Mouse (Mus musculus): ENCODE results near the gene Kbtbd12. TPM values are rescaled to one million over a fixed set of nuclear protein-coding genes. Genes with fewer than 3 reads are reported as not detected.

Gene Kbtbd12
- polyA plus RNA-seq, 1 experiment from 2014 or later: 0.32 TPM

DNA sequence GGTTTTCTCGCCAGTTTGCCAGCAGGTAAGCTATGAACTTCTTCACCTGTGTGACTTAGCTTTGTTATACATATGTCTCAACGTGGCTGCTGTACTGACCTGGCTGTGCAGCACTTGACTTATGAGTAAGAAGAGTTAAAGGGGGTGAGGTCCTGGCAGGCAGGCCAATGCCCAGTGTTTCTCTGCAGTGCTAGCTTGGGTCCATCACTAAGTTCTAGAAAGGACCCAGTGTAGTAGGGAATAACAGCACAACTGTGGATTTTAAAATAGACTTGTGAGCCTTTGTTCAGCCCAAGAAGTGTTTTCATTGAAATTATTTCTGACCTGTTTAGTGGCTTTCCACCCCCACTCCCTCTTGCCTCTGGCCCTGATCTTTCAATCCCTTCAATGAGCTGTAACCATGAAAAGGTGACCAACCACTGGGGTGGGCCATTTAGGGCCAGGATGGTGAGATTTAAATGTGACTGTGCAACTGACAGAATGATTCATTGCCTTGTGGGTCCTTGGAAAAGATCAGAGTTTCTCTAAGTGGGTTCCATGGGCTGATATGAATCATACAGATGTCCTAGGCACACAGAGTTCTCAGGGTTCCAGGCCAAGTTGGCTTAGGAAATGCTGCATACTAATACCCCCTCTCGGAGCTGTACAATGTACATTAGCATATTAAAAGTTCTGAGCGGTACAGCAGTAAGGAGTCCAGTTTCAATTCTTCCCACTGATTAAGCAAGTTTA is 10.0 kb upstream of the Kbtbd12 start:
- ATAC-seq: no peak
- Histone ChIP-seq H3K27me3 (replicated peaks; ENCODE audit: control insufficient read depth, insufficient read depth, low read length) (no peaks in the 10 kb centered on the region), H3K36me3 (ENCODE audit: control insufficient read depth, insufficient read depth, low read length) (no peaks in the 10 kb centered on the region), H3K4me3 (ENCODE audit: low read length) (no peak overlapping the region), H3K4me1 (ENCODE audit: control insufficient read depth, insufficient read depth, low read length) (no peaks in the 10 kb centered on the region), H3K27ac (ENCODE audit: low read length) (no peak overlapping the region), H3K9me3 (ENCODE audit: control insufficient read depth, low read length) (no peaks in the 10 kb centered on the region), H3K4me2 (ENCODE audit: low read depth, low read length) (no peak overlapping the region), H3K9ac (ENCODE audit: low read depth, low read length) (no peak overlapping the region)
- 84% methylated on average over 4 of the region's 4 CpGs for WGBS

GRCm38 (mm10) chr6:88644786-88645185 is 7.0 kb upstream of the Kbtbd12 start:
- H3K9ac ChIP-seq (ENCODE audit: low read depth, low read length): no peak overlapping the region
- H3K27ac ChIP-seq (ENCODE audit: low read length): no peak overlapping the region
- WGBS: 72% methylated on average over 4 of the region's 4 CpGs
- no peak overlapping the region for H3K4me3 ChIP-seq (ENCODE audit: low read length)
- H3K9me3 ChIP-seq (ENCODE audit: control insufficient read depth, low read length): no peaks in the 10 kb centered on the region
- H3K27me3 ChIP-seq (replicated peaks; ENCODE audit: control insufficient read depth, insufficient read depth, low read length): no peaks in the 10 kb centered on the region
- H3K36me3 ChIP-seq (ENCODE audit: control insufficient read depth, insufficient read depth, low read length): no peaks in the 10 kb centered on the region
- no peak overlapping the region for H3K4me2 ChIP-seq (ENCODE audit: low read depth, low read length)
- ATAC-seq: no peak
- 0 out of 2 replicates have a peak, but pooled peaks cover 2% of the 10 kb centered on the region for H3K4me1 ChIP-seq (ENCODE audit: control insufficient read depth, insufficient read depth, low read length)

DNA sequence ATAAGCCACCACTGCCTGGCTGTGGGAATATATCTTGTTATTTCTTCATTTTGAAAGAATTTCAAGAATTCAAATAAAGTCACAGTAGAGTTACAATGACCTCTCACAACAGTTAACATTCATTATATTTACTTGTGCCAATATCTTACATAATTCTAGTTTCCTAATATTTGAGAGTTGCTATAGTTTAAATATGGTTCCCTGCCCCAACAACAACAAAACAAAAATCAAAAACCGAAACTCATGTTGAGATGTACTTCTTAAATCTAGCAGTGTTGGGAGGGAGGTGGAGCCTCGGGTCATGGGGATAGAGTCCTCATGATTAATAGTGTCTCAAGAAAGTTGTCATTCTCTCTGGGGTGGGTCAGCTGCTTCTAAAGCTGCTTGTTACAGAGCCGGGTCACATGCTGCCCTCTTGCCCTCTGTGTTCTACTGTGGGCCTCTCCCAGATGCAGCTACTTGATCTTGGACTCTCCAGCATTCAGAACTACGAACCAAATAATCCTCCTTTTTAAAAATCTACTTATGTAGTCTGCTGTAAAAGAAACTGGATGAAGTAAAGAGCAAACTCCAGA is 3.7 kb upstream of the Kbtbd12 start:
- Histone ChIP-seq H3K4me2 (ENCODE audit: low read depth, low read length) (no peak overlapping the region), H3K9ac (ENCODE audit: low read depth, low read length) (no peak overlapping the region), H3K4me1 (ENCODE audit: control insufficient read depth, insufficient read depth, low read length) (0 out of 2 replicates have a peak, but pooled peaks cover 5% of the 10 kb centered on the region), H3K9me3 (ENCODE audit: control insufficient read depth, low read length) (peaks cover 4% of the 10 kb centered on the region; the same call in 1 of the 2 replicates), H3K27ac (ENCODE audit: low read length) (no peak overlapping the region), H3K4me3 (ENCODE audit: low read length) (no peak overlapping the region), H3K27me3 (replicated peaks; ENCODE audit: control insufficient read depth, insufficient read depth, low read length) (no peaks in the 10 kb centered on the region), H3K36me3 (ENCODE audit: control insufficient read depth, insufficient read depth, low read length) (no peaks in the 10 kb centered on the region)
- ATAC-seq: peak; percentile 81
- 58% methylated on average over 4 of the region's 4 CpGs for WGBS

GRCm38 (mm10) chr6:88640331-88640730 is 2.6 kb upstream of the Kbtbd12 start:
- Histone ChIP-seq H3K4me3 (ENCODE audit: low read length) (no peak overlapping the region), H3K4me1 (ENCODE audit: control insufficient read depth, insufficient read depth, low read length) (0 out of 2 replicates have a peak, but pooled peaks cover 5% of the 10 kb centered on the region), H3K9ac (ENCODE audit: low read depth, low read length) (no peak overlapping the region), H3K9me3 (ENCODE audit: control insufficient read depth, low read length) (peaks cover 4% of the 10 kb centered on the region; the same call in 1 of the 2 replicates), H3K27ac (ENCODE audit: low read length) (no peak overlapping the region), H3K27me3 (replicated peaks; ENCODE audit: control insufficient read depth, insufficient read depth, low read length) (no peaks in the 10 kb centered on the region), H3K4me2 (ENCODE audit: low read depth, low read length) (0 out of 2 replicates have a peak overlapping the region, but pooled peaks have one; percentile 8), H3K36me3 (ENCODE audit: control insufficient read depth, insufficient read depth, low read length) (no peaks in the 10 kb centered on the region)
- ATAC-seq: no peak
- 49% methylated on average over 3 of the region's 3 CpGs for WGBS

GRCm38 (mm10) chr6:88639921-88640320 is 2.2 kb upstream of the Kbtbd12 start:
- WGBS: 10% methylated on average over 9 of the region's 9 CpGs
- 0 out of 2 replicates have a peak overlapping the region, but pooled peaks have one; percentile 8 for H3K4me2 ChIP-seq (ENCODE audit: low read depth, low read length)

DNA sequence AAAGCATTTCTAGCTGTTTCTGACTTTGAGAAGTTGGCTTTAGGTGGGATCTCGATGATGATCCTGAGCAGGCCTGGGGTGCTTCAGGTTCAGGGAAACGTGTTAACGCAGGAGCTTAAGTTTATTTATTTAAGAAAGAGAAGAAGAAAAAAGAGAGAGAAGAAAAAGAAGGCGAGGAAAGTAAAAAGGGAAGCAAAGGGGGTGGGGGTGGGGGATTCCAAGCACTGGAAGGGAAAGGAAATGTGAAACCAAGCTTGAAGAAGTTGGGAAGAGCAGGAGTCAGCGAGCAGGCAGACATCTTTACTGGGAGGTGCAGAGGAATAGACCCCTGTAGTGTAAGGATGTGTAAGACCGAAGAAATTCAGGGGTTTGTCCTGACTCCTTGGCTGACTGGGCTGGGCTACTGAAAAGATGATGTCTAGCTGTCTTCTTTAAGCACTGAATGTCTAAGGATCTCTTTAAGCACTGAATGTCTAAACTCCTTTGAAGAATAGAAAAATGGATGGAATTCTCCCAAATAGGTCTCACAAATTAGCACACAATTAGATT is 1.7 kb upstream of the Kbtbd12 start:
- 32% methylated on average over 6 of the region's 6 CpGs for WGBS
- Histone ChIP-seq H3K9ac (ENCODE audit: low read depth, low read length) (no peak overlapping the region), H3K4me2 (ENCODE audit: low read depth, low read length) (0 out of 2 replicates have a peak overlapping the region, but pooled peaks have one; percentile 8), H3K27ac (ENCODE audit: low read length) (0 out of 2 replicates have a peak overlapping the region, but pooled peaks have one; percentile 25), H3K36me3 (ENCODE audit: control insufficient read depth, insufficient read depth, low read length) (no peaks in the 10 kb centered on the region), H3K9me3 (ENCODE audit: control insufficient read depth, low read length) (peaks cover 4% of the 10 kb centered on the region; the same call in 1 of the 2 replicates), H3K27me3 (replicated peaks; ENCODE audit: control insufficient read depth, insufficient read depth, low read length) (no peaks in the 10 kb centered on the region), H3K4me3 (ENCODE audit: low read length) (no peak overlapping the region), H3K4me1 (ENCODE audit: control insufficient read depth, insufficient read depth, low read length) (0 out of 2 replicates have a peak, but pooled peaks cover 5% of the 10 kb centered on the region)
- no peak for ATAC-seq

More at GRCm38 (mm10) chr6:88639921-88640320, 2.2 kb upstream of the Kbtbd12 start:
- Histone ChIP-seq H3K9ac (ENCODE audit: low read depth, low read length) (no peak overlapping the region), H3K27me3 (replicated peaks; ENCODE audit: control insufficient read depth, insufficient read depth, low read length) (no peaks in the 10 kb centered on the region), H3K4me1 (ENCODE audit: control insufficient read depth, insufficient read depth, low read length) (0 out of 2 replicates have a peak, but pooled peaks cover 5% of the 10 kb centered on the region), H3K9me3 (ENCODE audit: control insufficient read depth, low read length) (peaks cover 4% of the 10 kb centered on the region; the same call in 1 of the 2 replicates), H3K36me3 (ENCODE audit: control insufficient read depth, insufficient read depth, low read length) (no peaks in the 10 kb centered on the region), H3K27ac (ENCODE audit: low read length) (no peak overlapping the region), H3K4me3 (ENCODE audit: low read length) (no peak overlapping the region)
- ATAC-seq: no peak

DNA sequence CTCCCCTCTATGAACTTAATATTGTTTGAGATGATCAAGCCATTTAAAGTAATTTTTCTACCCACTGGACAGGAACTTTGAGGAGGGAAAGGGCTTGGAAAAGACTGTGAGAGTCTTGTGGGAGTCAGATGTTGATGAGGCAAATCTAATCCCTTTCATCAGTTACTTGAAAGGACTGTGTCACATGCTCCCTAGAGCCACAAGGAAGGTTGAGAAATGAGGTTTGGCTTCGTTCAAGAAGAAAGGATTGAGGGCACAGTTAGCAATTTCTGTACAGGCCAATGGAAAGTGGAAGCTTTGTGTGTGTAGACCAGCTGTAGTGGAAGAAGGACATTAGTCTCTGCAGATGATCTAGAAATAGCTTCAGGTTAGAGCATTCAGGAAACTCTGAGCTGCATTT is 1.2 kb upstream of the Kbtbd12 start:
- Histone ChIP-seq H3K27me3 (replicated peaks; ENCODE audit: control insufficient read depth, insufficient read depth, low read length) (no peaks in the 10 kb centered on the region), H3K36me3 (ENCODE audit: control insufficient read depth, insufficient read depth, low read length) (no peaks in the 10 kb centered on the region), H3K4me2 (ENCODE audit: low read depth, low read length) (no peak overlapping the region), H3K9me3 (ENCODE audit: control insufficient read depth, low read length) (peaks cover 4% of the 10 kb centered on the region; the same call in 1 of the 2 replicates), H3K4me1 (ENCODE audit: control insufficient read depth, insufficient read depth, low read length) (0 out of 2 replicates have a peak, but pooled peaks cover 5% of the 10 kb centered on the region), H3K9ac (ENCODE audit: low read depth, low read length) (no peak overlapping the region), H3K4me3 (ENCODE audit: low read length) (no peak overlapping the region), H3K27ac (ENCODE audit: low read length) (0 out of 2 replicates have a peak overlapping the region, but pooled peaks have one; percentile 25)
- 47% methylated on average over 1 of the region's 1 CpGs for WGBS
- no peak for ATAC-seq

GRCm38 (mm10) chr6:88635881-88636754 is 1.6 kb downstream of the Kbtbd12 start:
- Histone ChIP-seq H3K36me3 (ENCODE audit: control insufficient read depth, insufficient read depth, low read length) (no peaks in the 10 kb centered on the region), H3K4me2 (ENCODE audit: low read depth, low read length) (no peak overlapping the region), H3K27me3 (replicated peaks; ENCODE audit: control insufficient read depth, insufficient read depth, low read length) (no peaks in the 10 kb centered on the region), H3K27ac (ENCODE audit: low read length) (no peak overlapping the region), H3K4me3 (ENCODE audit: low read length) (no peak overlapping the region), H3K9me3 (ENCODE audit: control insufficient read depth, low read length) (peaks cover 4% of the 10 kb centered on the region; the same call in 1 of the 2 replicates), H3K4me1 (ENCODE audit: control insufficient read depth, insufficient read depth, low read length) (0 out of 2 replicates have a peak, but pooled peaks cover 5% of the 10 kb centered on the region), H3K9ac (ENCODE audit: low read depth, low read length) (no peak overlapping the region)
- 88% methylated on average over 6 of the region's 6 CpGs for WGBS
- ATAC-seq: no peak

Data from intestine, embryonic 16.5 days (tissue).